Mouse (Mus musculus): ENCODE results near the gene Gba2.

Gba2 gene

GRCm38 (mm10) chr4:43581381-43581780 lies 2.7 kb upstream of the Gba2 start:
- no peak for DNase-seq (ENCODE audit: low read depth, low spot score)

GRCm38 (mm10) chr4:43580721-43581120 lies 2.0 kb upstream of the Gba2 start:
- DNase-seq (ENCODE audit: low read depth, low spot score), result no peak

DNA sequence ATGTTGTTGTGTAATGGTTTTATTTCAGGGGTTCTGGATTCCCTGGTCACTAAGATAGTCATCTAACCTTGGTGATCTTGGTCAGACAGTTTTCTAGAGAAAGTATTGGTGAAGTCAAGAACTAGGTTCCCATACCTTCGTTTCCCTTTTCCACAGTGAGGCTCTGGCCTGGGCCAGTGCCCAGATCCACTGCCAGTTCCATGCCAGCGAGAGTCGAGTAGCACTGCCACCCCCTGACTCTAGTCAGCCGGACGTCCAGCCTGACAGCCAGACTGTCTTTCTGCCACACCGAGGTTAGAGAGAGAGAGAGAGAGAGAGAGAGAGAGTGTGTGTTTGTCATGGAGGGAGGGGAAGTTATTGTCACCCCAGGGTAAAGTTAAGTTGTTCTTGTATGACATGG lies 1.1 kb upstream of the Gba2 start:
- DNase-seq (ENCODE audit: low read depth, low spot score), result no peak

- DNase-seq (ENCODE audit: low read depth, low spot score), result no peak
Measured at GRCm38 (mm10) chr4:43579256-43579655, 583 bp upstream of the Gba2 start.

DNA sequence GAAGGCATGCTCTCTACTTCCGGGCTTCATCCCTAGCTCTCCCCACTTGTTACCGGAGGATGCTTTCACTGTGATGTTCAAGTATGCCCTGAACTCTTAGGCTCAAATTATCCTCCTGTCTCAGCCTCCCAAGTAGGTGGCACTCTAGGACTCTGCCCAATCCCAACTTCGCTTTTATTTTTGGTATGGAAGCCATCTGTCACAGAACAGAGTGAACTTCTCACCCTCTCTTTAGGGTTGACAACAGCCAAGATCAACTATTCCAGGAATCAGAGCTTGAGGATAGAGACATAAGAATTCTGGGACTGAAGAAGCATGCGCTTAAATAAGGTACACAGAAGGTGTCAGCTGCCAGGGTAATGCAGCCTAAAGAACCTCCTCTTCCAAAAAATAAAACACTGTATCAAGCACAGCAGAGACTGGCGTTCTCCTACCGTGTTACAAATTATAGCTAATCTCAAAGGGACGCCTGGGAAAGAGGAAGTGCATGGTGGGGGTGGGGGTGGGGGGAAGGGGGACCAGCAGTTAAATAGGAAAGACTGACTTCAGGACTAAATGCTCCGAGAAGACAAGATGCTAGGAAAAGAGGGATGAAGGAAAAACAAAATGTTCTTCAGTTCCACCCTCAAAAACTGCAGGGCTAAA lies 1.3 kb downstream of the Gba2 start:
- no peak for DNase-seq (ENCODE audit: low read depth, low spot score)

DNA sequence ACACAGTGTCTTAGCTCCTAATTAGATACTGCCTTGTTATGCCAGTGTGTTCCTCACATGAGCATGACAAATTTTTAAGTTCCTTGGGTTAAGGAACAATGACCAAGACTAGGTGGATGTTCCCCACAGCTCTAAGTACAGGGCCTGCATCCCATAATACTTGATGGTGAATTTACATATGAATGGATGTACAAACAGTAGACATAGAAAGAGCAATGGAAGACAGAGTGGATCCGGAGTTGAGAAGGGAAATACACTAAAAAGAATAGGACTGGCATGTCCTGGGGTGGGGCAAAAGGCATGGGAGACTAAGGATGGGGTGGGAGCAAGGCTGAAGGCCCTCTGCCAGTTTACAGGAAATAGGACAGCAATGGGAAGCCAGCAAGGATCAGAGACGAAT lies 3.3 kb downstream of the Gba2 start:
- no peak for DNase-seq (ENCODE audit: low read depth, low spot score)

DNA sequence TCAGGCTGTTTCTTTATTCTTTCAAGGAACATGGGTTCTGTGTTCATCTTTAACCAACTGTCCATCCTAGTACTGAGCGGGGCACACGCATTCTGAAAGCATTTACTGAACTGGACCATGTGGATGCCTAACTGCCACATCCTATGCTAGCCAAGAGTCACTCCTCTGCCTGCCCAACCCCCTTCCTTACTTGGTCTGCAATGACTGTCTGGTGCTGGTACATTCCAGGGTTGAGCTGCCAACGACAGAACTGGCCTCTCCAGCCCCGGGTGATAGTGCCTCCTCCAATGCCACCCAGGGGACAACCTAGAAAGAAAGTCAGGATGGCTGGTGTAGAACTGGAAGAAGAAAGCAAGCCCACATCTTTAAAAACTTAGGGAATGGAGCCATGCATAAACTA lies 5.1 kb downstream of the Gba2 start:
- DNase-seq (ENCODE audit: low read depth, low spot score), result no peak

DNA sequence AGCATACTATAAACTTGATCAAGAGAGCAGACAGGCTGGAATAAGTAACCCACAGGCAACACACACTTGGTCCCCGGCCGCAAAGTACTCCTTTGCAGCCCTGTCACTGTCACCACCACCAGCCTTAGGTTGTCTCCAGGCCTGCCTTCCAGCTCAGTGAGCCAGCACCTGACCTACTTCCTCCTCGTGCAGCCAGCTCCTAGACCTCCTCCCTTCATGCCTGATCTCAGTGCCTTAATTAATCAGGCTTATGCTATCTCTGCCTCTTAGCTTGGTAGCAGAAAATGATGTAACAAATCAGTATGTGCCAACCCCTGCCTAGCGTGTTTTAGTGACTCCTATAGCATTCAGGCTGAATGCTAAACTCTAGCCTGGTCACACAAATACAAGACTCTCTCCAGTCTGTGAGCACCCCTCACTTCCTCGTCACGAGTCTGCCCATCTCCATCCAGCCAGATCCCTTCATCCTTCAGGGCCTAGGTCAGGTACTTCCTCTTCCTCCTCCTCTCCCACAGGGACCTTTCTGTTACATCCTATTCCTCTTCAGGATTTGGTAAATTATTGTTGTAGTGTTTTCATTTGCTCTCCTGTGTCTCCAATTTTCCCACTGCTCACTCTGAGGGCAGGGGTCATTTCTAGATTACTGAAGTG lies 7.2 kb downstream of the Gba2 start:
- DNase-seq (ENCODE audit: low read depth, low spot score), result no peak

DNA sequence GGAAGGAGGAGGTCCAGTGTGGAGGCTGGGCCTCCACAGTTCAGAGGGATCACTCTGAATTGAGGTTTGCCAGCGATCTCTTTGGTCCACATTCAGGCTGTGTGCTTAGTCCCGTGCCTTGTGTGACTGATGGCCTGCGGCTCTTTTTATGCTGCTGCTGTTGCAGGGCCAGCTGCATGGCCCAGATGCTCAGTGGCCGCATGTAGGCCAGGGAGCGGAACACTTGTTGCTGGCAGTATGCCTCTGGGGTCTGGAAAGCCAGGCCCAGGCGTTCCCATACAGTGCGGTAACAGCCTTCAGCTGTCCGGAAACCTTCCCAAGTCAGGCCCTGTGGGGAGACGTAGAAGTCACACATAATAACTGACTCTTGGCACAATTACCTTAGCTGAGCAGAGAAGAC lies 11.5 kb downstream of the Gba2 start:
- DNase-seq (ENCODE audit: low read depth, low spot score), result no peak

- DNase-seq (ENCODE audit: low read depth, low spot score), result no peak
Measured at GRCm38 (mm10) chr4:43564231-43564630, 14.4 kb downstream of the Gba2 start.

DNA sequence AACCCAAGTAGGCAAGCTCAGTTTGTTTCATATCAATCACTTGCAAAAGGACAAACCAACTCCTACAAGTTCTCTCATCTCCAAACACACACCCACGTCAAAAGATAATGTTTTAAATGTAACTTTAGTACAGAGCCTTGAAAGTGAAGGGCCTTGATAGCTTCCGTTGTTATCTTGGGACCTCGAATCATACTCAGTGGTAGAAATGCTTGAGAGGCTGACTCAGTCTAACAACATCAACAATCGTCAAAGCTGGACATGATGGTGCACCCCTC lies 15.1 kb downstream of the Gba2 start:
- DNase-seq (ENCODE audit: low read depth, low spot score), result no peak

- DNase-seq (ENCODE audit: low read depth, low spot score), result no peak
Measured at GRCm38 (mm10) chr4:43562769-43563600, 15.7 kb downstream of the Gba2 start.

GRCm38 (mm10) chr4:43561997-43562768 lies 16.5 kb downstream of the Gba2 start, which contains the start of the genes Creb3 and Tln1:
Gene Creb3, plus strand, starts transcription at chr4:43562332.
Gene Tln1, minus strand, starts transcription at chr4:43562691.
- peak; percentile 97 for DNase-seq (ENCODE audit: low read depth, low spot score)

GRCm38 (mm10) chr4:43561436-43561996 lies 17.2 kb downstream of the Gba2 start:
- DNase-seq (ENCODE audit: low read depth, low spot score), result no peak

DNA sequence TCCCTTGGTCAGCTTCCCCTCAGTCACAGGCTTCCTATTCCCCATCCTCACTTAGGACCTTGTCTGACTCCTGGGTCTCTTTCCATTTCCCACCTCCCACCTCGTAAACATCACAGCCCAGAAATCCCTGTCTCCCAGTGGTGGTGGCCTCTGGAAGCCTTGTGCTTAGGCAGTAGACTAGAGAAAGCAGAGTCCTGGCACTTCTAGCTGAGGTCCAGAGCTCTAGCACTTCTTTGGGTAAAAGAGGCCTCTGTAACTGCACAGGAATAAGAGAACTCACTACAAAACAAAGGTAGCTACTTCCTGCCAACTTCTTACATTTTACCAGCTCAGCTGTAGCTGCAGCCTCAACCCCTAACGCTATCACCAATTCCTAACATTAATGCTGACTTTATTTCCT lies 17.7 kb downstream of the Gba2 start:
- DNase-seq (ENCODE audit: low read depth, low spot score), result peak; percentile 48

- DNase-seq (ENCODE audit: low read depth, low spot score), result peak; percentile 70
Measured at GRCm38 (mm10) chr4:43560243-43560611, 18.4 kb downstream of the Gba2 start.

- peak; percentile 33 for DNase-seq (ENCODE audit: low read depth, low spot score)
Measured at GRCm38 (mm10) chr4:43559519-43560242, 19.0 kb downstream of the Gba2 start.

DNA sequence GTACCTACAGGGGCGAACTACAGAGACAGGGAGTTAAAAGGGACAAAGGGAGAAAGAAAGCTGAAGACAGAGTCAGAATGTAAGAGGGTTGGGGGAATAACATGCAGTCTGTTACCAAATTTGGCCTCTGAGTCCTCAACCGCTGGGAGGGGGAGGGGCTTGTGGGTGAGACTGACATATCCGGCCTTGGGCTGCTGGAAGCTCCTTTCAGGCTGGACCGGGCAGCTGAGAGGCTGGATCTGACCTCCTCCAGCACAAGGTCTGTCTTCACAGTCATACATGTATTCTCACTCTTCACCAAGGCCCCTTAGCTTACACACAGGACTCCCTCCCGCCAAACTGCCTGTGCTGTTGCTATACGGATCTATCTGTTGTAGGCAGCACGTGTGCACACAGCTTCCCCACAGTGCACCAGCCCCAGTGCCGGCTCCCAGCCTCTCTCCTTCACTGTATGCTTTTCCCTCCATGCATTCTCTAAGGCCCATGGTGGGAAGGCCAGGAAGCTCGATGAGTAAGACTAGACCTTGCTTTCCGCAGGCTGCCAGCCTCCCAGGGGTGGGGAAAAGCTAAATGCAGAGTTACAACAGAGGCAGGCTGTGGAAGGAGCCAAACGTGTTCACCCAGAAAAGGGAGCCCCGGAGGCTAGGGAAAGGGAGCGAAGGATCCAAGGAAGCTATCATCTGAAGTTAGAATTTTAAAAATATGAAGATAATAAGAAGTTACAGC lies 19.9 kb downstream of the Gba2 start:
- no peak for DNase-seq (ENCODE audit: low read depth, low spot score)

GRCm38 (mm10) chr4:43558028-43558630 lies 20.5 kb downstream of the Gba2 start:
- no peak for DNase-seq (ENCODE audit: low read depth, low spot score)

DNA sequence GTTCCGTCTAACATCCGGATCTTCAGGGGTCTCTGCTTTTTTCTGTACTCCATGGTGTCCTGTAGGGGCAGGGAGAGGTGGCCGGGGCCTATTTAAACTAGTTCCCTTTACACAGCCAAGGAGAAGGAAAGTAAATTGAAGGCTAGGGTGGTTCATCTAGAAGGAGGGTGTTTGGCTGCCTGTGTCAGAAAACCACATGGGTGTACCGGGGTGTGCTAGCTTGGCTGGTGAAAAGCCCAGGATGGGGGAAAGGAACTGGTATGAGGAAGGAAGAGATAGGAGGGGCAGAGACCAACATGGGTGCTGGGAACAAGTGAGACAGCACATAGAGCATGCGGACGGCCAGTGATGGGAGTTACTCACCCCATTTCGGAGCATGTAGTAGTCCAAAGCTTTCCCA lies 22.7 kb downstream of the Gba2 start:
- DNase-seq (ENCODE audit: low read depth, low spot score), result no peak

Measured in A20 (cell line).